Mouse (Mus musculus): Measurements from ENCODE around the gene Ralgps1. TPM values are rescaled to one million over a fixed set of nuclear protein-coding genes. Genes with fewer than 3 reads are reported as not detected.
"Not testable (repeated sequence)": the region's sequence is repeated elsewhere in the genome, so short reads cannot be mapped to it uniquely, and the experiment has no call there.

Gene Ralgps1
- polyA plus RNA-seq, 1 experiment from 2014 or later = 0.63 TPM

DNA sequence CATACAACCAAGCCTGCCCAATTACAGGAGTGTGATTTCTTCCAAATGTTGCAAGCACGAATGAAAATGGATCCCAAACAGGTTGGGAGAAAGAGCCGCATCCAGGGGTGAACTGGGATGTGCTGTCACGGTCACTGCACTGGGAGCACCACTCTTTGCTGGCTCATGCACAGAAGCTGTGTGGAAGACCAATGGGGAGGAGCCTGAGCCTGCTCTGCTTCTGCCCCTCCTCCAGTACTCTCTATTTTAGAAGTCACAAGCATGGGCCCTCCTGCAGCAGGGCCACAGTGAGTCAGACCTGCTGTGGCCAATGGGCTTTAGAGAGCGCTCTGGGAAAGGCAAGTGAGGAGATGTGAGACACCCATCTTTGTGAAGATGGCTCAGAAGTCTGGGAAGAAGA, 25.3 kb downstream of the Ralgps1 start:
- no peaks in the 10 kb centered on the region for H3K27me3 ChIP-seq
- no peak overlapping the region for H3K27ac ChIP-seq
- no peaks in the 10 kb centered on the region for H3K36me3 ChIP-seq
- no peak overlapping the region for H3K9ac ChIP-seq
- H3K4me2 ChIP-seq = no peak overlapping the region
- H3K9me3 ChIP-seq (replicated peaks) = no peaks in the 10 kb centered on the region
- 75% methylated on average over 4 of the region's 4 CpGs for WGBS (ENCODE audit: insufficient replicate concordance)
- DNase-seq (no peak), ATAC-seq (ENCODE audit: low read depth) (no peak)
- H3K4me3 ChIP-seq (replicated peaks) = no peak overlapping the region
- H3K4me1 ChIP-seq (replicated peaks) = no peaks in the 10 kb centered on the region

DNA sequence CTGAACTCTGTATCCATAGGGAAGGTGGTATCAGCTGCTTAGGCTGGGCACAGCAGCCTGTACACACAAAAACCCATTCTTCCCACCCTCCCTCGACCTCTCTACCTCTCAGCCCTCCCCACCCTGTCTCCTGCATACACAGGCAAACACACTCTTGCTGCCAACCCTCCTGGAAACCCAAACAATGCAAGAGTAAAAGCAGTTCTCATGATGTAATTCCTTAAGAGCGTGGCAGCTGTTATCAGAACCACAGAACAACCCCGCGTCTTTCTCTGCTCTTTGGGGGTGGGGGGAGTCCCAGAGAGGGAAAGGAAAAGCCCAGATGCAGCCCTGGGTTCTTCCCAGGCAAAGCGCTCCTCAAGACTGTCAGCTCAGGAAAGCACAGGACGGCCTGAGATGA, 25.8 kb downstream of the Ralgps1 start:
- ATAC-seq (ENCODE audit: low read depth) (no peak), DNase-seq (no peak)
- Histone ChIP-seq H3K36me3 (no peaks in the 10 kb centered on the region), H3K4me2 (no peak overlapping the region), H3K9ac (no peak overlapping the region), H3K27me3 (no peaks in the 10 kb centered on the region), H3K27ac (no peak overlapping the region), H3K4me3 (replicated peaks) (no peak overlapping the region), H3K4me1 (replicated peaks) (no peaks in the 10 kb centered on the region), H3K9me3 (replicated peaks) (no peaks in the 10 kb centered on the region)
- 40% methylated on average over 6 of the region's 6 CpGs for WGBS (ENCODE audit: insufficient replicate concordance)

DNA sequence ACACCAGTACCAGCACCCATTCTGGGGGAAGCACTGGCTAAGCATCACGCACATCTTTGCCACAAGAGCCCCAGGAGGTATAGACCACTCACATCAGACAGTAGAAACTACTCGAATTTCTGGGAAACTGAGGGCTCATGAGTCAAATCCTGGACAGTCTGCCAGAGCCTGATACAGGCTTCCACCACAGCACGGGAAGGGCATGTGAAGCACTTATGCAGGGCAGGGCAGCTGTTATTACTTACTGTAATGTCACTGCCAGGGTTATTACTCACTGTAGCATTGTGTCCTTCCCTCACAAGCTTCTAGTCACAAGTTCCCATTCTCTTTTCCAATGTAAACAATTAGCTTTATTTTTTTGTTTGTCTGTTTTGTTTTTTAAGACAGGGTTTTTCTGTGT, 27.9 kb downstream of the Ralgps1 start:
- Histone ChIP-seq H3K4me3 (replicated peaks) (no peak overlapping the region), H3K4me2 (no peak overlapping the region), H3K27me3 (no peaks in the 10 kb centered on the region), H3K9me3 (replicated peaks) (no peaks in the 10 kb centered on the region), H3K9ac (no peak overlapping the region), H3K36me3 (no peaks in the 10 kb centered on the region), H3K4me1 (replicated peaks) (no peaks in the 10 kb centered on the region), H3K27ac (no peak overlapping the region)
- WGBS (ENCODE audit: insufficient replicate concordance) = 57% methylated on average over 3 of the region's 3 CpGs
- DNase-seq (no peak), ATAC-seq (ENCODE audit: low read depth) (no peak)

DNA sequence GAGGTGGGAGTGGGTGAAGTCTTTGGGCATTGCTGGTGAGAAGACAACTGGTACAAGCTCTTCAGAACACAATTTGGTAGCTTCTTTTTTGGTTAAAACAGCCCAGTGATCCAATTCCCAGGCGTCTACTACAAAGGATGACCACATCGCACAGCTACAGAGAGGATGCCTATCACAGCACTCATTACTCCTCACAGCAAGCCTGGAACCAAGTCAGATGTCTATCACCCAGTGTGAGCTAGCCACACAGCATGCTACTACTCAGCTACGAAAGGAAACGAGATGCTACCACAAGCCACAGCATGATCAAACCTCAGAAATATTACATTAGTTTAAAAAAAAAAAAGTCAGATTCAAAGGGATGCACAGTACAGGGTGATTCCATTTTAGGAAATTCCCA, 29.1 kb downstream of the Ralgps1 start:
- Histone ChIP-seq H3K36me3 (no peaks in the 10 kb centered on the region), H3K4me2 (no peak overlapping the region), H3K4me1 (replicated peaks) (no peaks in the 10 kb centered on the region), H3K9me3 (replicated peaks) (no peaks in the 10 kb centered on the region), H3K9ac (no peak overlapping the region), H3K4me3 (replicated peaks) (no peak overlapping the region), H3K27ac (no peak overlapping the region), H3K27me3 (no peaks in the 10 kb centered on the region)
- WGBS (ENCODE audit: insufficient replicate concordance) = 65% methylated on average over 4 of the region's 4 CpGs
- DNase-seq (no peak), ATAC-seq (ENCODE audit: low read depth) (no peak)

DNA sequence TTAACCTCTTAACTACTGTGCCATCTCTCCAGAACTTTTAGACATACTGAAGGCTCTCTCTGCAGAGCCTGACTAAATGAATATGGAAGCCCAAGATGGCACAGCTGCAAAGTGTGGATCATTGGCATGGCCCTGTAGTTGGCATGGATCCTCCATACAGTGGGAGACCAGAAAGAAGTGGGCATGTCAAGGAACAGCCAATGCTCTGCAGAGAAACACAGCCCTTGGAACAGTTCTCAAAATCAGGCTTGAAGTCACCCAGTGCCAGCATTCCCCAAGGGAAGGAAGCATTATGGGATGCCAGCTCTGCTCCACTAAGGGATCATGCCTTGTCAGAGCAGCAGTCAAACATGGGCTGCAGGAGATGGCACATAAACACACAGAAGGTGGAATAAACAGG, 35.5 kb downstream of the Ralgps1 start:
- no peaks in the 10 kb centered on the region for H3K4me1 ChIP-seq (replicated peaks)
- H3K27ac ChIP-seq = no peak overlapping the region
- H3K4me3 ChIP-seq (replicated peaks) = no peak overlapping the region
- no peak overlapping the region for H3K4me2 ChIP-seq
- H3K36me3 ChIP-seq = peaks cover 8% of the 10 kb centered on the region; the same call in 1 of the 2 replicates
- no peak for DNase-seq
- H3K9ac ChIP-seq = no peak overlapping the region
- ATAC-seq (ENCODE audit: low read depth) = no peak
- no peaks in the 10 kb centered on the region for H3K27me3 ChIP-seq
- H3K9me3 ChIP-seq (replicated peaks) = no peaks in the 10 kb centered on the region

DNA sequence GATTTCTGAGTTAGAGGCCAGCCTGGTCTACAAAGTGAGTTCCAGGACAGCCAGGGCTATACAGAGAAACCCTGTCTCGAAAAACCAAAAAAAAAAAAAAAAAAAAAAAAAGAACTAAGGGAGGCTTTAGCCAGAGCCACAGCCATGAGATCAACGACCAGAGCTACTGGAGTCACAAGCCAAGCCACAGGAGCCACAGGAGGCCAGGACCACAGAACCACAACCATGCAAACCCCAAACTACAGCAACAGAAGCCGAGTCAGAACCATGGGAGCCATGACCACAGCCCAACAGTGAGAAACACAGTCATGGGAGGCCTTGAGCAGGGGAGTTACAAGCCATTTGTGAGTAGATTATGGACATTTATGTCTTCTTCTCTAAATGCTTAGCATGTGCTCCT, 41.7 kb downstream of the Ralgps1 start:
- H3K4me1 ChIP-seq (replicated peaks) = peaks cover 4% of the 10 kb centered on the region; the same call in 1 of the 2 replicates
- no peaks in the 10 kb centered on the region for H3K9me3 ChIP-seq (replicated peaks)
- WGBS (ENCODE audit: insufficient replicate concordance) = 41% methylated on average over 2 of the region's 3 CpGs
- H3K4me3 ChIP-seq (replicated peaks) = no peak overlapping the region
- H3K4me2 ChIP-seq = no peak overlapping the region
- DNase-seq (no peak), ATAC-seq (ENCODE audit: low read depth) (no peak)
- no peak overlapping the region for H3K27ac ChIP-seq
- H3K36me3 ChIP-seq = no peaks in the 10 kb centered on the region
- no peaks in the 10 kb centered on the region for H3K27me3 ChIP-seq
- no peak overlapping the region for H3K9ac ChIP-seq

DNA sequence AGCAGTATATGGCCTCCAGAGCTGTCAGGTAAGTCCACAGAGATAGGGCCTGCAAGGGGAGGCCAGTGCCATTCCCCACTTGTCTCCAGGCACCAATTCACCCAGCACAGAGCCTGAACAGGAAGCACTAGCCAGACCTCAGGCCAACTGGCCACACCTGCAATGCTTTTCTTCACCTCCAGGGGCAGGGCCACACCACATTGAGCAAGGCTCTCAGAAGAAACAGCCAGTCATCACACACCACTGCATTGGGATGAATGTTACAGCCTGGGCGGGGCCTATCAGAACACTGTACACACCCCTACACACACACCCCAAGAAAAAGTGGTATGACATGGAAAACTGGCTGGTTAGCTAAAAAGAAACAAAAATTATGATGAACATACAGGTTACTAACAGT, 42.3 kb downstream of the Ralgps1 start:
- DNase-seq = peak; percentile 39
- 48% methylated on average over 1 of the region's 1 CpGs for WGBS (ENCODE audit: insufficient replicate concordance)

DNA sequence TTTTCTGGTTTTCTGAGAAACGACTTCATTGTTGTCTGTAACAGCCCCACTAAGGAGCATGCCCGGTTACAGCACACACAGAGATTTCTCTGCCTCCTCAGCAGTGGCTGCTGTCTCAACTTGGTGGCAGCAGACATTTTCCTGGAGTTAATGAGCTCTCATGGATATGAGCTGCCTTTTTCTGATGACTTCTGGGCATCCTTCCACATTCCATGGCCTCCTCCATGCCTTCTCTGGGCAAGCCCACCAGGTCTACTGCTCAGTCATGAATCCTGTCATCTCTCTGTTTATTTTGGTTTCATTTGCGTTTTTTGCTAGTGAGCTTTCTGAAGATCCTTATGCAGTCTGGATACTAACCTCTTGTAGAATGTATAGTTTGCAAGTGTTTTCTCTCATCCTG, 45.9 kb downstream of the Ralgps1 start:
- DNase-seq (no peak), ATAC-seq (ENCODE audit: low read depth) (no peak)
- Histone ChIP-seq H3K27me3 (no peaks in the 10 kb centered on the region), H3K36me3 (no peaks in the 10 kb centered on the region), H3K4me3 (replicated peaks) (no peak overlapping the region), H3K9ac (no peak overlapping the region), H3K4me2 (no peak overlapping the region), H3K4me1 (replicated peaks) (peaks cover 4% of the 10 kb centered on the region; the same call in 1 of the 2 replicates), H3K27ac (no peak overlapping the region), H3K9me3 (replicated peaks) (no peaks in the 10 kb centered on the region)
- 49% methylated on average over 3 of the region's 3 CpGs for WGBS (ENCODE audit: insufficient replicate concordance)

More for the DNA sequence above, 42.3 kb downstream of the Ralgps1 start:
- Histone ChIP-seq H3K9ac (no peak overlapping the region), H3K4me3 (replicated peaks) (no peak overlapping the region), H3K4me2 (no peak overlapping the region), H3K4me1 (replicated peaks) (peaks cover 4% of the 10 kb centered on the region; the same call in 1 of the 2 replicates), H3K9me3 (replicated peaks) (no peaks in the 10 kb centered on the region), H3K36me3 (no peaks in the 10 kb centered on the region), H3K27ac (no peak overlapping the region), H3K27me3 (no peaks in the 10 kb centered on the region)
- ATAC-seq (ENCODE audit: low read depth) = peak; percentile 65

DNA sequence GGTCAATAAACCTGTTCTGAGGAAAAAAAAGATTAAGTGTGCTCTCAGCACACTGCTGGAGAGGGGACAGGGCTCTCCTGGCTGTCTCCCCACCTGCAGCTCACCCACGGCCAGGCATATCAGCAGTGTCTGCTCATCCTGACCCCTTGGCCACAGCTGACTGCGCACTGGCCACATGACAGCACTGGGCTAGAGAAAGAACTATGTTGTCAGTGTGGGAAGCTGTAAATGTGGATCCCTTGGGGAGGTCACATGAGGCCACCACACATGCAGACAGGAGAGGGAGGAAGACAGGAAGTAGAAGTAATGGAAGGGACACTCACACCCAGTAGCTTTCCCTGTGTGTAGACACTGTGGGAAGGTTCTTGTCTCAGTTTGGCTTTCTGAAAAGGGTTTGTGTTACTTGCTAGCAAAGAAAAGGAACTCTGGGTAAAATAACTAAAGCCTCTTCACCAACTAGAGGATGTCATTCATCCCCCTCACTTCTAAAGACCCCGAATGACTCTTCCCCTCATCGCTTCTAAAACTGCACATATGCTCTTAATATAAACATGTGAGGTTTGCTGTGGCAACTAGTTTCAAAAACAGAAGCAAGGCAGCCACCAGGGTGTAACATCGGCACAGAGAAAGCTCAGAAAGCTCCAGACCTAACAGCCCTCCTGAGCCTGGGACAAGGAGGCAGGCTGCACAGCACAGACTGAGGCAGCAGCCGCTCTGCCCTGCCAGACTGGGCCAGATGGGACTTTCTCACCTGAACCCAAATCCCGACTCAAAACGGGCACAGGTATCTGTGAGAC, 47.3 kb downstream of the Ralgps1 start:
- no peak overlapping the region for H3K4me2 ChIP-seq
- H3K27me3 ChIP-seq = no peaks in the 10 kb centered on the region
- ATAC-seq (ENCODE audit: low read depth) (no peak), DNase-seq (no peak)
- 65% methylated on average over 8 of the region's 8 CpGs for WGBS (ENCODE audit: insufficient replicate concordance)
- H3K4me3 ChIP-seq (replicated peaks) = no peak overlapping the region
- no peaks in the 10 kb centered on the region for H3K9me3 ChIP-seq (replicated peaks)
- no peak overlapping the region for H3K9ac ChIP-seq
- H3K27ac ChIP-seq = no peak overlapping the region
- H3K36me3 ChIP-seq = no peaks in the 10 kb centered on the region
- H3K4me1 ChIP-seq (replicated peaks) = peaks cover 3% of the 10 kb centered on the region; the same call in 1 of the 2 replicates

DNA sequence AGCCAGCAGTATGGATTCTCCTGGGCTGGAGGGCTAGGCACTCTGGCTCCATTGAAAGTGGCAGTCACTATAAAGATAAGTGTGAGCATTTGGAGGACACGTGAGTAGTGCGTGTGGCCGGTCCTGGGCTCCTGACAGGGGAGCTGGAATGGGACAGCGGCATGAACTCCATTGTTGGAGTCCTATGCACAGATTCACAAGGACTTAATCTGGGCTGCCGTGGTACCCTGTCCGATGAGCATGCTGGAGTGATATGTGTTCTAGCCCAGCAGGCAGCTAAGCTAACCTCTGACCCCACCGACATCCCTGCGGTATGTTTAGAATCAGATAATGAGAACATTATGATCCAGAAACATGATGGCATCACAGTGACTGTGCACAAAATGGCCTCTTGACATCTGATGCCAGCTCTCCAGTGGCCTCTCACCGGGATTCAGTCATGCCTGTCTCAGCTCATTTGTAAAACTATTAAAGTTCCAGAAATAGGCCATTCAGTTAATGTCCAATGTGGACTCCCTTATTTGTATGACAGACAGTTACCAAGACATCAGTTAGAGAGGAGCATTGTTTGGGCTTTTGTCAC, 48.2 kb downstream of the Ralgps1 start:
- not testable (repeated sequence) for DNase-seq; H3K4me3 ChIP-seq (replicated peaks); H3K4me1 ChIP-seq (replicated peaks); ATAC-seq (ENCODE audit: low read depth); H3K27ac ChIP-seq; H3K36me3 ChIP-seq; H3K4me2 ChIP-seq; H3K27me3 ChIP-seq; H3K9ac ChIP-seq; H3K9me3 ChIP-seq (replicated peaks)
- WGBS (ENCODE audit: insufficient replicate concordance) = 80% methylated on average over 9 of the region's 9 CpGs

DNA sequence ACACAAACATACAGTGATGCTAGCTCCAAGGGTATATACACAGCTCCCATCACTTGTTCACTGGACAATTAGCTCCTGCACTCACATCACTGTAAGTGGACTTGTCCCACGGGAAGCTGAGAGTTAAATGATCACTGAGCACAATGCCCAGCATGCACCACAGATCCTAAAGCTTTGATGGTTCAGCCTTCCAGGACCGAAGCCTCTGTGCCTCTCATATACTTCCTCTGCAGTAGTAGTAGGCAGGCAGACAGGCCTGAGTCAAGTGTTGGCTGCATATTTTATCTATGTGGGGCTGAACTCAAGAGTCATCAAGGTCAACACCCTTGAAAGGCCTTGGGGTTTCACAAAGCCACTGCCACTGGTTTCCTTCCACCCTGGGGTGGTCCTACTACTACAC, 49.6 kb downstream of the Ralgps1 start:
- no peak overlapping the region for H3K4me2 ChIP-seq
- 66% methylated on average over 2 of the region's 2 CpGs for WGBS (ENCODE audit: insufficient replicate concordance)
- no peaks in the 10 kb centered on the region for H3K36me3 ChIP-seq
- H3K27ac ChIP-seq = no peak overlapping the region
- no peak for DNase-seq
- no peak overlapping the region for H3K4me3 ChIP-seq (replicated peaks)
- no peak for ATAC-seq (ENCODE audit: low read depth)
- H3K9me3 ChIP-seq (replicated peaks) = no peaks in the 10 kb centered on the region
- no peaks in the 10 kb centered on the region for H3K27me3 ChIP-seq
- H3K9ac ChIP-seq = no peak overlapping the region
- no peaks in the 10 kb centered on the region for H3K4me1 ChIP-seq (replicated peaks)

DNA sequence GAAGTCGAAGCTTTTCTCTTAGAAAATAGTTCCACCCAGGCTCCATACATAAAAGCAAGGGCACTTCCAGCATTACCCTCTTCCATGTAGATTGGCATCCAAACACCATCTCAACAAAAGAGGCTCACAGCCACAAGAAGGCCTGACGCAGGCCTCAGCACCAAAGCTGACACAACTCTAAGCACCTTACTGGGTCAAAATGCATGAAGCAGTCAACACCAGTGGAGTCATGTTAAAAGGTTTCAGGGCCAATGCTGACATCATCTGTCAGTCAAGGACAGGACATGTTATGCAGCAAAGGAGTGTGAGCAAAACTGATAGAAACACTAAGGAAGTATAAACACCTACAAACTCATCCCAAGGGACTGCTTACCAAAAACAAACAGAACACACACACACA, 50.3 kb downstream of the Ralgps1 start:
- H3K36me3 ChIP-seq = no peaks in the 10 kb centered on the region
- 62% methylated on average over 2 of the region's 2 CpGs for WGBS (ENCODE audit: insufficient replicate concordance)
- no peaks in the 10 kb centered on the region for H3K27me3 ChIP-seq
- H3K4me3 ChIP-seq (replicated peaks) = no peak overlapping the region
- no peak overlapping the region for H3K27ac ChIP-seq
- H3K9ac ChIP-seq = no peak overlapping the region
- H3K4me2 ChIP-seq = no peak overlapping the region
- no peak for ATAC-seq (ENCODE audit: low read depth)
- H3K9me3 ChIP-seq (replicated peaks) = no peaks in the 10 kb centered on the region
- DNase-seq = no peak
- no peaks in the 10 kb centered on the region for H3K4me1 ChIP-seq (replicated peaks)

All from liver, embryonic 13.5 days (tissue).